Mouse (Mus musculus) central nervous system, embryonic 18 days (tissue): ENCODE measurements around the gene Znrf3. TPM values are rescaled to one million over a fixed set of nuclear protein-coding genes. Genes with fewer than 3 reads are reported as not detected.

Experiments
- polyA plus RNA-seq: library from polyadenylated mRNA; depleted of rRNA; stranded (reverse); fragments of >200 nt; gene quantifications from 2 replicates; pipeline ENCODE4 v1.2.3, GENCODE M21; 2012; rRNA removed

The Znrf3 gene
- 3.5 and 3.8 TPM in 2 replicates for polyA plus RNA-seq

GRCm38 (mm10) chr11:5444599-5445451 is at the start of gene Znrf3:
TSS of gene Znrf3 (minus strand) at chr11:5444847.

GRCm38 (mm10) chr11:5261508-5262392 is 182.9 kb downstream of the Znrf3 start, which contains the start of gene Kremen1:
TSS of gene Kremen1 (minus strand) at chr11:5261558.

Other genes with a start within 250 kb of the Znrf3 start
- 5.6 and 6.5 TPM in 2 replicates for gene Kremen1, start 183.3 kb downstream of the Znrf3 start, polyA plus RNA-seq
- 66.1 and 69.4 TPM in 2 replicates for gene Xbp1, start 75.8 kb upstream of the Znrf3 start, polyA plus RNA-seq
- gene Ccdc117, start 97.3 kb upstream of the Znrf3 start, polyA plus RNA-seq: 11.6 and 12.4 TPM in 2 replicates
- gene Ankrd36, start 124.8 kb upstream of the Znrf3 start, polyA plus RNA-seq: 0.04 and 0.05 TPM in 2 replicates